9 mouse cellular contexts compared by ENCODE assay signal in the genomic region with DNA sequence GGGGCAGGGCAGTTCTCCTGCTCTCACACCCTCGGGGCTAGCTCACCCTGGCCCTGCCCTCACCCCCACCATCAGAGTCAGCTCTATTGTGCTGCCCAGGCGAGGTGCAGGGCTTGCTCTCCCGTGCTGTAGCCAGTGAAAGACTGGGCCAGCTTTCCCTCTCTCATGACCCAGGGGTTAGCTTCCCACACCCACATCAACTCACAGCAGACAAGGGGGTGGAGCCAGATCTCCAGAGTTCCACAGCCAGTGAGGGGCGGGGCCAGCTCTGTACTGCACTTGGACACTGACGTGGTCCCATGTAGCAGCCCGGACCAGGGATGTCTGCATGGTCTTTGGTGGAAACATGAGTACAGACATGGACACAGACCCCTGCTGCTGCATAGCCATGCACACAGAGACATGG. TPM values are rescaled to one million over a fixed set of nuclear protein-coding genes. Genes with fewer than 3 reads are reported as not detected.
A peak's percentile ranks its signal among the peaks of the same experiment; 100 is the strongest.
DNase-seq lines count a peak whose midpoint lies in the region; ATAC-seq lines count a peak whose summit lies in the region.
"Had no signal": no experiment of that assay in that cellular context is flagged by ENCODE, and none has a peak within 500 bp of the region (broad histone marks: within the 10 kb centered on the region; RNA-seq: fewer than 3 reads in every experiment).

No protein-coding gene starts in this region.

- no peaks in the 10 kb centered on the region for H3K27me3 ChIP-seq in kidney, embryonic 14.5 days (ENCODE audit: control insufficient read depth, insufficient read depth, low read length)
- H3K27me3 ChIP-seq: CH12.LX had no signal

- DNase-seq in heart, adult 18-20 months: peak; percentile 32 to 49
- no peak for DNase-seq in heart, postnatal 25 days (ENCODE audit: low spot score)
- DNase-seq in gastrocnemius, postnatal 14 days: peak; percentile 38
- DNase-seq in lung, postnatal 10 days: peak; percentile 86
- DNase-seq in left cerebral cortex, adult 11 months (ENCODE audit: low spot score): no peak
- no peak for DNase-seq in c-Kit-positive CD71-positive TER-119-positive erythroid progenitor cells, embryonic 14.5 days (ENCODE audit: low spot score)
- DNase-seq in spleen, adult 12 weeks (ENCODE audit: low spot score): no peak

- 0 out of 2 replicates have a peak overlapping the region, but pooled peaks have one; percentile 8 for H3K4me2 ChIP-seq in kidney, embryonic 14.5 days (replicated peaks; ENCODE audit: low read depth, low read length)

- H3K36me3 ChIP-seq in kidney, embryonic 14.5 days (ENCODE audit: control insufficient read depth, insufficient read depth, low read length): no peaks in the 10 kb centered on the region

- intact Hi-C loops in heart, postnatal 25 days (cut with DNase I): no loop called here
- intact Hi-C loops in gastrocnemius, postnatal 14 days (cut with DNase I; ENCODE audit: low total_unique reads): no loop called here

- ATAC-seq in kidney, embryonic 14.5 days (ENCODE audit: low FRiP score, low TSS enrichment): peak; percentile 88

- H3K27ac ChIP-seq in kidney, embryonic 14.5 days (ENCODE audit: low read depth, low read length): peak overlapping the region; percentile 17; the same call in 1 of the 2 replicates

- H3K4me1 ChIP-seq in kidney, embryonic 14.5 days (ENCODE audit: control insufficient read depth, insufficient read depth, low read length): peaks cover 23% of the 10 kb centered on the region

- H3K4me3 ChIP-seq in kidney, embryonic 14.5 days (ENCODE audit: low read length): no peak overlapping the region

- no peaks in the 10 kb centered on the region for H3K9me3 ChIP-seq in kidney, embryonic 14.5 days (ENCODE audit: control insufficient read depth, low read length)

- 0 out of 2 replicates have a peak overlapping the region, but pooled peaks have one; percentile 12 for H3K9ac ChIP-seq in kidney, embryonic 14.5 days (ENCODE audit: low read depth, low read length)

- 11% methylated on average over 6 of the region's 6 CpGs for WGBS in kidney, embryonic 14.5 days

RNA-seq across cellular contexts. Expression of a gene that starts 33.4 kb away (rescaled TPM):
- under 1 TPM in 1 of 2 experiments, not detected in 1; 0.18 TPM for total RNA-seq in heart, adult 18-20 months (2021)
- under 1 TPM; 0.31 to 0.53 TPM for total RNA-seq in heart, postnatal 25 days (2021)
- under 1 TPM in 1 of 2 experiments, not detected in 1; 0.08 TPM for total RNA-seq in gastrocnemius, postnatal 14 days (2021)
- polyA plus RNA-seq in kidney, embryonic 14.5 days (2014; fragmentation: Nextera tagmentation; extraction: Ambion mirVana): 2.0 and 2.2 TPM in 2 replicates

Comparison
In these comparisons a context has a peak if more than half of its experiments do, and no peak if none do; other contexts are left out.
1. DNase-seq: peak in heart, adult 18-20 months (2 of 2), gastrocnemius, postnatal 14 days (single experiment) and lung, postnatal 10 days (single experiment); none in heart, postnatal 25 days (single experiment), left cerebral cortex, adult 11 months (single experiment), c-Kit-positive CD71-positive TER-119-positive erythroid progenitor cells, embryonic 14.5 days (single experiment) and spleen, adult 12 weeks (single experiment).